In genomic region chr5:107724661-107725434, GRCm38 (mm10) we compare ENCODE assay signal across 9 mouse cellular contexts. TPM values are rescaled to one million over a fixed set of nuclear protein-coding genes. Genes with fewer than 3 reads are reported as not detected.
A peak's percentile ranks its signal among the peaks of the same experiment; 100 is the strongest.
DNase-seq lines count a peak whose midpoint lies in the region; ATAC-seq and TF ChIP-seq lines count a peak whose summit lies in the region.
"Had no signal": no experiment of that assay in that cellular context is flagged by ENCODE, and none has a peak within 500 bp of the region (broad histone marks: within the 10 kb centered on the region; RNA-seq: fewer than 3 reads in every experiment).

No protein-coding gene starts in this region.

- H3K9me3 ChIP-seq in forebrain, embryonic 11.5 days (ENCODE audit: control insufficient read depth, low read length) = no peaks in the 10 kb centered on the region
- no peaks in the 10 kb centered on the region for H3K9me3 ChIP-seq in kidney, postnatal 0 days (replicated peaks; ENCODE audit: low read length)
- H3K9me3 ChIP-seq in midbrain, embryonic 15.5 days = no peaks in the 10 kb centered on the region; the same call in 1 of the 2 replicates

- no peak overlapping the region; the same call in 1 of the 2 replicates for H3K4me3 ChIP-seq in forebrain, embryonic 11.5 days (ENCODE audit: low read depth, low read length)
- peak overlapping the region; percentile 26 for H3K4me3 ChIP-seq in kidney, postnatal 0 days (replicated peaks; ENCODE audit: low read depth, low read length)
- peak overlapping the region; percentile 5; the same call in 1 of the 2 replicates for H3K4me3 ChIP-seq in midbrain, embryonic 15.5 days
- H3K4me3 ChIP-seq: erythroblast, embryonic 14.5 days had no signal

- peaks cover 29% of the 10 kb centered on the region for H3K4me1 ChIP-seq in forebrain, embryonic 11.5 days (replicated peaks; ENCODE audit: control insufficient read depth, insufficient read depth, low read length)
- H3K4me1 ChIP-seq in kidney, postnatal 0 days (replicated peaks; ENCODE audit: insufficient read depth, low read length) = peaks cover 40% of the 10 kb centered on the region
- H3K4me1 ChIP-seq in midbrain, embryonic 15.5 days = peaks cover 50% of the 10 kb centered on the region

- H3K36me3 ChIP-seq in forebrain, embryonic 11.5 days (ENCODE audit: control insufficient read depth, insufficient read depth, low read length) = no peaks in the 10 kb centered on the region
- no peaks in the 10 kb centered on the region for H3K36me3 ChIP-seq in kidney, postnatal 0 days (ENCODE audit: insufficient read depth, low read length)
- H3K36me3 ChIP-seq in midbrain, embryonic 15.5 days (replicated peaks) = no peaks in the 10 kb centered on the region

- DNase-seq in adrenal gland, postnatal 10 days = peak; percentile 20
- DNase-seq in adrenal gland, adult 18-20 months (ENCODE audit: low spot score in 2 of 2) = no peak
- DNase-seq in forebrain, embryonic 11.5 days (ENCODE audit: low spot score) = peak; percentile 69
- DNase-seq in kidney, postnatal 0 days (ENCODE audit: low spot score) = peak; percentile 22
- DNase-seq in thymus, postnatal 36 days = peak; percentile 67 to 73
- DNase-seq in left cerebral cortex, adult 18-20 months (ENCODE audit: low spot score in 2 of 2) = no peak

- H3K9ac ChIP-seq in forebrain, embryonic 11.5 days (ENCODE audit: low read length) = no peak overlapping the region
- H3K9ac ChIP-seq in kidney, postnatal 0 days (ENCODE audit: low read depth, low read length) = no peak overlapping the region
- H3K9ac ChIP-seq in midbrain, embryonic 15.5 days = no peak overlapping the region

- TF ChIP-seq CTCF in kidney, postnatal 0 days (IDR thresholded peaks at IDR 0.05; ENCODE audit: low read depth) = no peak

- H3K27me3 ChIP-seq in forebrain, embryonic 11.5 days (ENCODE audit: control insufficient read depth, insufficient read depth, low read length) = peaks cover 91% of the 10 kb centered on the region
- peaks cover 87% of the 10 kb centered on the region for H3K27me3 ChIP-seq in kidney, postnatal 0 days (ENCODE audit: insufficient read depth, low read length)
- H3K27me3 ChIP-seq in midbrain, embryonic 15.5 days (replicated peaks) = peaks cover 85% of the 10 kb centered on the region

- peak; percentile 1 for ATAC-seq in CD4-positive, CD25-positive, alpha-beta regulatory T cell, adult 4 months
- ATAC-seq in forebrain, embryonic 11.5 days (replicated peaks; ENCODE audit: low FRiP score) = 0 out of 2 replicates have a peak, but pooled peaks have one; percentile 28
- ATAC-seq in kidney, postnatal 0 days (replicated peaks; ENCODE audit: low FRiP score, low read depth) = 0 out of 2 replicates have a peak, but pooled peaks have one; percentile 8
- no peak for ATAC-seq in midbrain, embryonic 15.5 days (replicated peaks)

- no peak overlapping the region for H3K27ac ChIP-seq in forebrain, embryonic 11.5 days (ENCODE audit: low read depth, low read length)
- H3K27ac ChIP-seq in kidney, postnatal 0 days = no peak overlapping the region
- H3K27ac ChIP-seq in midbrain, embryonic 15.5 days = no peak overlapping the region

- WGBS in forebrain, embryonic 11.5 days = under 1% methylated on average over 52 of the region's 52 CpGs
- WGBS in kidney, postnatal 0 days = under 1% methylated on average over 52 of the region's 52 CpGs
- WGBS in midbrain, embryonic 15.5 days = under 1% methylated on average over 52 of the region's 52 CpGs

- 0 out of 2 replicates have a peak overlapping the region, but pooled peaks have one; percentile 18 for H3K4me2 ChIP-seq in forebrain, embryonic 11.5 days (ENCODE audit: low read depth, low read length, severe bottlenecking)
- H3K4me2 ChIP-seq in kidney, postnatal 0 days (ENCODE audit: low read length) = peak overlapping the region; percentile 51
- H3K4me2 ChIP-seq in midbrain, embryonic 15.5 days = peak overlapping the region; percentile 22

RNA-seq across cellular contexts. Expression of gene Gfi1, which starts 1.0 kb away (rescaled TPM):
- total RNA-seq in adrenal gland, postnatal 10 days (2021) = under 1 TPM; 0.42 to 0.45 TPM
- total RNA-seq in adrenal gland, adult 18-20 months (2021) = under 1 TPM in 1 of 2 experiments, not detected in 1; 0.32 TPM
- polyA plus RNA-seq in CD4-positive, CD25-positive, alpha-beta regulatory T cell, adult 4 months (2017; shearing (Covaris generic)) = 1 to 10 TPM; 2.5 to 6.1 TPM
- 0.07 TPM in 1 of 2 replicates, not detected in the other for polyA plus RNA-seq in forebrain, embryonic 11.5 days (2014; fragmentation: Nextera tagmentation; extraction: Ambion mirVana)
- 0.06 TPM in 1 of 2 replicates, not detected in the other for polyA plus RNA-seq in kidney, postnatal 0 days (2015; fragmentation: Nextera tagmentation; extraction: Ambion mirVana)
- polyA plus RNA-seq in midbrain, embryonic 15.5 days (2015; fragmentation: Nextera tagmentation; extraction: Ambion mirVana) = not detected in 2 replicates
- total RNA-seq in left cerebral cortex, adult 18-20 months (2021) = not detected

Comparison
In these comparisons a context has a peak if more than half of its experiments do, and no peak if none do; other contexts are left out.
1. DNase-seq: peak in adrenal gland, postnatal 10 days (single experiment), forebrain, embryonic 11.5 days (single experiment), kidney, postnatal 0 days (single experiment) and thymus, postnatal 36 days (2 of 2); none in adrenal gland, adult 18-20 months (0 of 2) and left cerebral cortex, adult 18-20 months (0 of 2).
2. Peak in every context shown above with its lines, with median percentiles within 50 percentile points of each other: H3K4me2 ChIP-seq.